Mouse (Mus musculus) kidney, postnatal 4 days (tissue): ENCODE measurements around the gene Foxn2.
A peak's percentile ranks its signal among the peaks of the same experiment; 100 is the strongest.
"Not testable (repeated sequence)": the region's sequence is repeated elsewhere in the genome, so short reads cannot be mapped to it uniquely, and the experiment has no call there.

Experiments
- DNase-seq, 2 experiments: peaks; one replicate each; pipeline ENCODE4 v3.0.0; 2021; ENCODE audit warnings: mixed read lengths in 2 of 2

The Foxn2 gene

GRCm38 (mm10) chr17:88440285-88441000 lies at the start of gene Foxn2:
Gene Foxn2, plus strand, starts transcription at chr17:88440711.
- DNase-seq: peak; percentile 98

- no peak for DNase-seq
Observed at GRCm38 (mm10) chr17:88397501-88397900, 43.0 kb upstream of the Foxn2 start.

- DNase-seq: no peak
Observed at GRCm38 (mm10) chr17:88398090-88398489, 42.4 kb upstream of the Foxn2 start.

GRCm38 (mm10) chr17:88398854-88399253 lies 41.7 kb upstream of the Foxn2 start:
- no peak for DNase-seq

- DNase-seq: no peak
Observed at GRCm38 (mm10) chr17:88400122-88400521, 40.4 kb upstream of the Foxn2 start.

GRCm38 (mm10) chr17:88400702-88401475 lies 39.6 kb upstream of the Foxn2 start:
- DNase-seq: peak in 1 of 2 experiments; percentile 5

- no peak for DNase-seq
Observed at GRCm38 (mm10) chr17:88403269-88403668, 37.2 kb upstream of the Foxn2 start.

- no peak for DNase-seq
Observed at GRCm38 (mm10) chr17:88404471-88404870, 36.0 kb upstream of the Foxn2 start.

- peak in 1 of 2 experiments; percentile 4 for DNase-seq
Observed at GRCm38 (mm10) chr17:88405076-88405475, 35.4 kb upstream of the Foxn2 start.

GRCm38 (mm10) chr17:88409706-88410105 lies 30.8 kb upstream of the Foxn2 start:
- no peak for DNase-seq

- DNase-seq: no peak
Observed at GRCm38 (mm10) chr17:88413155-88413836, 27.2 kb upstream of the Foxn2 start.

GRCm38 (mm10) chr17:88420426-88420825 lies 20.1 kb upstream of the Foxn2 start:
- DNase-seq: no peak

GRCm38 (mm10) chr17:88421246-88421645 lies 19.3 kb upstream of the Foxn2 start:
- DNase-seq: no peak

GRCm38 (mm10) chr17:88430719-88431118 lies 9.8 kb upstream of the Foxn2 start:
- DNase-seq: no peak

GRCm38 (mm10) chr17:88431486-88431885 lies 9.0 kb upstream of the Foxn2 start:
- DNase-seq: no peak

GRCm38 (mm10) chr17:88431987-88432386 lies 8.5 kb upstream of the Foxn2 start:
- no peak for DNase-seq

GRCm38 (mm10) chr17:88435322-88435721 lies 5.2 kb upstream of the Foxn2 start:
- DNase-seq: no peak

- no peak for DNase-seq
Observed at GRCm38 (mm10) chr17:88436284-88436683, 4.2 kb upstream of the Foxn2 start.

GRCm38 (mm10) chr17:88436749-88437148 lies 3.8 kb upstream of the Foxn2 start:
- DNase-seq: not testable (repeated sequence)

- no peak for DNase-seq
Observed at GRCm38 (mm10) chr17:88437391-88437790, 3.1 kb upstream of the Foxn2 start.

GRCm38 (mm10) chr17:88439536-88440050 lies 918 bp upstream of the Foxn2 start:
- no peak for DNase-seq

GRCm38 (mm10) chr17:88441001-88441431 lies 505 bp downstream of the Foxn2 start:
- DNase-seq: peak in 1 of 2 experiments; percentile 66
